Mouse (Mus musculus): ENCODE data around the gene Plekha1.
A peak's percentile ranks its signal among the peaks of the same experiment; 100 is the strongest.

GRCm38 (mm10) chr7:130935793-130936471, 70.4 kb downstream of the Plekha1 start, which contains the start of gene Htra1:
- TF ChIP-seq CTCF (conservative IDR thresholded peaks at IDR 0.05; ENCODE audit: insufficient read depth, insufficient read length, low read depth, low read length) (no peak), POLR2A (IDR thresholded peaks at IDR 0.05; ENCODE audit: low read depth, low read length) (peak; percentile 46)

Measured in kidney, adult 2 months (tissue).